Mouse (Mus musculus): ENCODE results near the gene Lrrc4.

Gene Lrrc4

GRCm38 (mm10) chr6:28720391-28721171 lies 111.0 kb downstream of the Lrrc4 start:
- DNase-seq, result peak; percentile 26 to 36

- DNase-seq, result peak in 1 of 2 experiments; percentile 23
Measured at GRCm38 (mm10) chr6:28717845-28718237, 113.7 kb downstream of the Lrrc4 start.

GRCm38 (mm10) chr6:28717203-28717844 lies 114.2 kb downstream of the Lrrc4 start:
- DNase-seq, result no peak

GRCm38 (mm10) chr6:28710035-28710434 lies 121.5 kb downstream of the Lrrc4 start:
- no peak for DNase-seq

GRCm38 (mm10) chr6:28706976-28707592 lies 124.5 kb downstream of the Lrrc4 start:
- peak; percentile 49 to 60 for DNase-seq

- peak in 1 of 2 experiments; percentile 26 for DNase-seq
Measured at GRCm38 (mm10) chr6:28706108-28706975, 125.2 kb downstream of the Lrrc4 start.

- DNase-seq, result peak; percentile 56 to 57
Measured at GRCm38 (mm10) chr6:28705384-28706107, 126.0 kb downstream of the Lrrc4 start.

- peak in 1 of 2 experiments; percentile 17 for DNase-seq
Measured at GRCm38 (mm10) chr6:28704612-28705011, 126.9 kb downstream of the Lrrc4 start.

- no peak for DNase-seq
Measured at GRCm38 (mm10) chr6:28697214-28697613, 134.3 kb downstream of the Lrrc4 start.

GRCm38 (mm10) chr6:28692659-28693058 lies 138.9 kb downstream of the Lrrc4 start:
- no peak for DNase-seq

- DNase-seq, result no peak
Measured at GRCm38 (mm10) chr6:28687776-28688175, 143.8 kb downstream of the Lrrc4 start.

GRCm38 (mm10) chr6:28685745-28686144 lies 145.8 kb downstream of the Lrrc4 start:
- no peak for DNase-seq

- no peak for DNase-seq
Measured at GRCm38 (mm10) chr6:28685052-28685451, 146.5 kb downstream of the Lrrc4 start.

GRCm38 (mm10) chr6:28681521-28682457 lies 149.8 kb downstream of the Lrrc4 start:
- no peak for DNase-seq

GRCm38 (mm10) chr6:28680537-28680936 lies 151.0 kb downstream of the Lrrc4 start:
- peak in 1 of 2 experiments; percentile 16 for DNase-seq

- no peak for DNase-seq
Measured at GRCm38 (mm10) chr6:28678896-28679295, 152.7 kb downstream of the Lrrc4 start.

- no peak for DNase-seq
Measured at GRCm38 (mm10) chr6:28674686-28675085, 156.9 kb downstream of the Lrrc4 start.

GRCm38 (mm10) chr6:28672388-28672787 lies 159.2 kb downstream of the Lrrc4 start:
- no peak for DNase-seq

- no peak for DNase-seq
Measured at GRCm38 (mm10) chr6:28669251-28669650, 162.3 kb downstream of the Lrrc4 start.

- no peak for DNase-seq
Measured at GRCm38 (mm10) chr6:28667586-28667985, 164.0 kb downstream of the Lrrc4 start.

- DNase-seq, result peak; percentile 31 to 32
Measured at GRCm38 (mm10) chr6:28664716-28665115, 166.8 kb downstream of the Lrrc4 start.
